Mouse (Mus musculus) mature B cell (primary cell): Measurements from ENCODE around the gene Tmem39a.

ENCODE experiments used
- in situ Hi-C: fragments of 300-500 bp; cut with MboI; formaldehyde crosslinking; loops from 2 replicates; pipeline ENCODE4 v1.14.3; 2019

The Tmem39a gene

DNA sequence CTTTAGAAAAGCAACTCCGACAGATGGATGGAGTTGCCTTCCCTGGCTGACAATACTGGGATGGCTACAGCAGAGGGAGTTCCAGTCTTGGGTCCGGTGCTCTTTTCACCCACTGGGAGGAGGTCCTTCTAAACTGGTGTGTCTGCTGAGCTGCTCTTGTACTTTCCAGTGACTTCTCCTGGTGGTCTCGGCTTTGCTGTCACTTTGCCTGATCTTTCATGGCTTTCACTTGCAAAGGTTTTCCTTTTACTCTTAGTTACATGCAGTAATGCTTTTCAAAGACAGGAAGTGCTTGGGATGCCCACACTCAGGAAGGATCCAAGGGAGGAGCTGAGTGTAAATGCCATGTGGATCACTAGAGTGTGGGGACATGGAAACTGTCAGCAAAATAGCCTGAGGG lies 33.0 kb downstream of the Tmem39a start:
- in situ Hi-C loops: no loop called here

GRCm38 (mm10) chr16:38592026-38592678 lies 33.7 kb downstream of the Tmem39a start:
- in situ Hi-C loops: no loop called here

DNA sequence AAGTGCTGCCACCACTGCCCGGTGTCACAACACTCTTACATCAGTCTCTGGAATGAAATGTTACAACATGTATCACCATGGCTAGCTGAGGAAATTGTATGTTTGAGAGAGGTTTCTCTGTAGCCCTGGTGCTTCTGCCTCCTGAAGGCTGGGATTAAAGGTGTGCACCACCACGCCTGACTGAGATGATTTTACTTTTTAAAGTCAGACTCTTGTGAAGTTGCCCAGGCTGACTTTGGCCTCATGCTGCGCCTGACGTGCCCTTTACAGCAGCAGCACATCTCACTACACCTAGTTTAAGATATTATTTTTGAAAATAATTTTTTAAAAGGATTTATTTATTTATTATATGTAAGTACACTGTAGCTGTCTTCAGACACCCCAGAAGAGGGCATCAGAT lies 34.4 kb downstream of the Tmem39a start:
- in situ Hi-C loops: no loop called here

- in situ Hi-C loops: no loop called here
Measured at GRCm38 (mm10) chr16:38594435-38594834, 35.9 kb downstream of the Tmem39a start.

DNA sequence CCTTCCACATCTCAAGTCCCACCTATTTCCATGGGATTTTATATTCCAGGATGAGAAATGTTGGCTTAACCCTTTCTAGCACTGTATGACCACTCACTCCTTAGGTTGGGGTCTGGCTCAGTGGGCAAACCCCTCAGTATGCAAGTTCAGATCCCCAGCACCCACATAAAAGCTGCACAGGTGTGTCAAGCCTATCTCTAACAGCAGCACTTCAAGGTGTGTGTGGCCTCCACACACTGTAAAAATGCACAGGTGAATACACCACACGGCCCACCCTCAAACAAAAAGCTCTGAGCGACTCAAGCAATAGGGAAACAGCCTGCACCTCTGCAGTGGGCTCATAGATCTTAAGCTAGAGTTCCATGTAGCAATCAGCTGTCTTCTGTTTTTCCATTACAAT lies 37.6 kb downstream of the Tmem39a start:
- in situ Hi-C loops: no loop called here

- in situ Hi-C loops: no loop called here
Measured at GRCm38 (mm10) chr16:38596651-38597050, 38.2 kb downstream of the Tmem39a start.

DNA sequence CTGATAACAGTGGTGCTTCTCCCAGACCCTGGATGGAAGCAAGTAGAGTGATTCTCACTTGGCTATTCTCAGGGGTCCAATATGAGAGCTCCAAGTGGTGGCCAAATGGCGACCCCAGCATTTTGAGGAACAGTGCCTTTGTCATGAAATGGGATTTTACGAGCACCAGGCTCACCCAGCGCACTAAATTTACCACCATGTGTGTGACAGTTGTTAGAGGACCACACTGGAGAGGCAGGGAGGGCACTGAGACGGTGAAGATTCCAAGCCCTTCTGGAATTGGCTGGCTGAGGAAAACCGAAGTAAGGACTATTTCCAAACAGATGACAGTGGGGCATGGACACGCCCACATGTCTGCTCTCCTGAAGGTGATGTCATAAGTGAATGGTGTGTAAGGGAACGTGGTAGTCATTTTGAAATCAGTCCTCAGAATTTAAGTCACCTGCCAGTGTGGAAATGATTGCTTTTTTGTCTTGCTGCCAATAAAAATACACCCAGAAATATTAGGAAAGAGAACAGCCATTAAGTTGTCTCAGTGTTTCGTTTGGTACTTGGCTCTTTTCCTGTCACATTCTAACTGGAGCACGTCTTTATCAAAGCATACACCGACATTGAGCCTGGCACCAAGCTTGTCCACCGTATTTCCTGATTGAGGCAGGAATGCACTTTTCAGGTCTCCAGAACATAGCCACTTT lies 40.6 kb downstream of the Tmem39a start:
- in situ Hi-C loops: no loop called here

DNA sequence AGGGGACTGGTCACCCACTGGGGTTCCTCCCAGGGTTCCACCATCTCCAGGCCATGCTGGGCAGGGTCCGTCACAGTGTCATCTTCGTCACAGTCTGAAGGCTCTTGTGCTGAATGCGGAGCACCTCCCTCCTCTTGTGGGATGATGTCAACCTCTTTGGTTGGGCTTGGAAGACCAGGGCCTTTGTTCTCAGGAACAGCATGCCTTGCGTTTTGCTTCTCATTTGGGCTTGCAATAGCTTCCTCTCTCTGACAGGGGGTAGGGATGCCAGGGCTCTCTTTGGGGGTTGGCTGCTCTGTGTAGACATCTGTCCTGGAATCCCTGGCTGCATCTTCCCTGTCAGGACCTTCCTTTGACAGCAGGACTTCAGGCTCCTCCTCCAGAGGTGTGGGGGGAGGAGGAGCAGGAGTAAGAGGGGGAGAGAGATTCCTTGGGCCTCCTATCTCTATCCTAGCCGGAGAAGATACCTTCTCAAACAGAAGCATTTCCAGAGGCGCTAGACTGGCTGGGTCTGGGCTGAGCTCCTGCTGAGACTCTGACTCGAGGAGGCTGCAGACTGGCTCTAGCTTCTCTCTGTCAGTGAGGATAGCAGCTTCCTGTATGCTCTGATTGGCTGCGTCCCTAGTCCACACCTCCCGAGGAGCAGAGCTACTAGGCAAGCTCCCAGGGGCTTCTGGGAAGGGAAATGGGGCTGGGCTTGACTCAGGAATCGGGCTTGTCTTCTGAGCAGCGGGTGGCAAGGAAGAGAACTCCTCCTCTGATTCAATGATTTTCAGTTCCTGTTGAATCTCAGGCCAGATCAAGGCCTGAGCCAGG lies 44.7 kb downstream of the Tmem39a start:
- in situ Hi-C loops: no loop called here

DNA sequence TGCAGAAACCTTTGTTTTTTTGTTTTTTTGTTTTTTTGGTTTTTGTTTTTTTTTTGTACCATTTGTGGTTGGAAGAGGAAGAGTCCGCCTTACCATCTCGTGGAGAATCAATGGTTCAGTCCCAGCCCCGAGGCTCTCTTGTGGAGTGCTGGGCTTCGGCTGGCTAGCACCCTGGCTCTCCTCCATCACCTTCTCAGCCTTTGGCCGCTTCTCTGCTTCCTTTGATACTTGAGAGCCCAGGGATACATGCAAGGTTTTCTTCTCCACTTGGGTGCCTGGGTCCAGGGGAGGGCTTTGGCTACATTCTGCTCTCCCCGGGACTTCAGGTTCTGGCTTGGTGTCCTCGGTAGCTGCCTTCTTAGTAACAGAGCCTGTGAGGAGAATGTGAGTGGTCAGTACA lies 48.0 kb downstream of the Tmem39a start:
- in situ Hi-C loops: no loop called here

DNA sequence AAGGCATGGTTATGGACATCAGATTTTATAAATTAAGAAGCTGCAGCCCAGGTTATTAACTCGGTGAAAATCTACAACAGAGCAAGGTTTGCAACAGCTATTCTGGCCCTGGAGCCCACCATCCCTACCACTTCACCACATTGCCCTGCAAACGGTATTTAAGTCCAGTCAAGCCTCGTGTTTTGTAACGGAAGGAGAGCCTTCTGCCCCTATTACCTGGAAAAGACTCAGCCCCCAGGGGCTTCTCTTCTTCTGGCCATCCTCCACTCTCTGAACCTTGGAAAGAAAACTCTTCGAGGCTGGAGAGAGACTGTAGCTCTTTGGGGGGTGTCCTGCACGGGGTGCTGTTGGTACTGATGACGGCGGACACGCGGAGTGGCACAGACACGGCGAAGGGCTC lies 50.2 kb downstream of the Tmem39a start:
- in situ Hi-C loops: no loop called here

DNA sequence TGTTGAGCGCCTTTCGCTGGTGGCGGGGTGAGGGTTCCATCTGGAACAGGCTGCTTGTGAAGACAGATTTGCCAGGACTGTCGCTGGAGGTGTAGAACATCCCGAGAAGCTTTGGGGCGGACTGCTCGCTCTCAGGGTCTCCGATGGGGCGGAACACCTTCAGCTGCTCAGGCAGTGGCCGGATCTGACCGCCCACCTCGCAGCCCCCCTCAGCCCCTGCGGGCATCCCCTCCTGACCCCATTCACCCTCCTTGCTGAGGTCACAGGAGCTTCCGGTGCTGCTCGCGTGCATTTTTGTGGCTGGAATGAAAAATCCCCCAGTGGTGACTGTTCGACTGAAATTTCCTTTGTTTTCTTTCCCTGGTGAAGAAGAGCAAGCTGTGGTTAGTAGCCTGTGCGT lies 50.6 kb downstream of the Tmem39a start:
- in situ Hi-C loops: no loop called here

GRCm38 (mm10) chr16:38612646-38613045 lies 54.1 kb downstream of the Tmem39a start:
- in situ Hi-C loops: no loop called here

GRCm38 (mm10) chr16:38613646-38614045 lies 55.1 kb downstream of the Tmem39a start:
- in situ Hi-C loops: no loop called here

DNA sequence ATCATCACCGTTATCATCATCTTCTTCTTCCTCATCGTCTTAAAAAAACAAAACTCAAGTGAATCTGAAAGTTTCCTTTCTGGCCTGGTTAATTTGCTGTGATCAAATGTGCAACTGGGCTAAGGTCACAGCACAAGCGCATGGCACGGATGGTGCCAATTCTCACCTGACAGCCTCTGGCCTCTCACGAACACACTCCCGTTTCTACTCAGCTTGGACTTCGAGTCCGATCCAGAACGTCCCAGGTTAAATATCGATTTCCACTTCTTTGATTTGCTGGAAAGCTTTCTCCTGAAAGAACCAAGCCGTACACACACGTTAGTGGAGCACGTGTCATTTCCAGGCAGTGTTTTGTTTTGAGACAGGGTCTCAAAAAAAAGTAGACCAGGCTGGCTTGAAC lies 59.5 kb downstream of the Tmem39a start:
- in situ Hi-C loops: no loop called here

DNA sequence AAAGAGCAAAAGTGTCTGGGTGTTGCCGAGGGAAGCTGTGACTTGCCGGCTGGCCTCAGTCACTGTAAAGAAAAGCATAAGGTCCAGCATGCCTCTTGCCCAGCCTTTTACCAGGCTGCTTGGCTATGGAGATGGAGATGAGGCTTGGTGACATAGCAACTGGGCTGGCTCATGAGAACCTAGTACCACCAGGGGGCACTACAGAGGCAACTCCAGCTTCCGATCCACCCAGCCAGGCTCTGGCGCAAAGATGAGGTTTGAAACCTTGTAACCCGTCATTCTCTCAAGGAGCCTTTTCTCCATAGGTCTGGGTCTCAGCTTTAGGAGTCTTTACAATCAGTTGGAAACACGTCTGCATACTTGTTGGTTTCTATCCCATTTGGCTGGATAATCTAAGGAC lies 60.6 kb downstream of the Tmem39a start:
- in situ Hi-C loops: no loop called here

DNA sequence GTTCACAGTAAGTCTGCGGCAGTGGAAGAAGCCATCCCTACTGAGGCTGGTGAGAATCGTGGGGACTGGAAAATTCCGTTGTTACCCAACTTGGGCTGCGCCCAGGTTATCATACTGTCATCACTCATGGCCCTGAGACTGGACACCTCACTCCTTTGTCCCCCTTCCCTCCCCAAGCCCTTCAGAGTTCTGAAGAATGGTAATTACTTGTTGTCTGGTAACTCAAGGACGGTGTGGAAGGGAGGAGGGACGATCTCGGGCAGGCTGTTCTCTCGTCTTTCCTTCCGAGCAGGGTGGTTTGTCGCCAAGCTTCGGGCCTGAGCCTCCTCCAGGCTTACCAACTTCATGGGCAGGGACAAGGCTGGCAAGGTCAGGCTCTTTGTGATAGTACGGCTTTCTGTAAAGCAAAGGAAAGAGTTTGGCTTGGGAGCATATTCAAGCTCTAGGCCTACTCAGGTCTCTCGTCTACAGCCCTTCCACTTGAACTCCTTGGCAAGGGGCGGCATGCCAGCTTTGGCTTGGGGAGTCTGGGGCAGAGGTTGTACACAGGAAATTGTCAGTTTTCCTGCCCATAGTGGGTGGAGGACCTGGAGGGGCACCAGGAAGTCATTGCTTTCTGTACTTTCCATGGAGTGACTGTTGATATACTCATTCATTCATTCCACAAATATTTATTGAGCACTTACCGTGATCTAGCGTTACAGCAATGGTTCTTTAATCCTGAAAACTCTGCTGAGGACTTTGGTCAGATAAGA lies 62.4 kb downstream of the Tmem39a start:
- in situ Hi-C loops: loop anchor here (10.0 kb wide), 1 partner anchor 104 kb away; no protein-coding TSS in a partner anchor

DNA sequence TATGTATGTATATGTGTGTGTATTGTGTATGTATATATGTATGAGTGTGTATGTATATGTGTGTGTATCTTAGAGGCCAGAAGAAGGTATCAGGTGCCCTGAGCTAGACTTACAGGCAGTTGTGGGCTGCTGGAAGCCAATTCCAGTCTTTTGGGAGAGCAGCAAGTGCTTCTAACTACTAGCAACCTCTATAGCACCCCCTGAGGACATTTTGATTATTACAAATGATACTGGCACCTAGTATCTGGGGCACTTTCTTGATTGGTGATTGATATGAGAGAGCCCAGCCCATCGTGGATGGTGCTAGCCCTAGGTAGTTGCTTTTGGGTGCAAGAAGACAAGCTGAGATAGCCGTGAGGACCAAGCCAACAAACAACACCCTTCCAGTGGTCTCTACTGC lies 63.8 kb downstream of the Tmem39a start:
- in situ Hi-C loops: loop anchor here (10.0 kb wide), 1 partner anchor 103 kb away; no protein-coding TSS in a partner anchor

GRCm38 (mm10) chr16:38624303-38624702 lies 65.8 kb downstream of the Tmem39a start:
- in situ Hi-C loops: loop anchor here (10.0 kb wide), 1 partner anchor 100 kb away; no protein-coding TSS in a partner anchor

DNA sequence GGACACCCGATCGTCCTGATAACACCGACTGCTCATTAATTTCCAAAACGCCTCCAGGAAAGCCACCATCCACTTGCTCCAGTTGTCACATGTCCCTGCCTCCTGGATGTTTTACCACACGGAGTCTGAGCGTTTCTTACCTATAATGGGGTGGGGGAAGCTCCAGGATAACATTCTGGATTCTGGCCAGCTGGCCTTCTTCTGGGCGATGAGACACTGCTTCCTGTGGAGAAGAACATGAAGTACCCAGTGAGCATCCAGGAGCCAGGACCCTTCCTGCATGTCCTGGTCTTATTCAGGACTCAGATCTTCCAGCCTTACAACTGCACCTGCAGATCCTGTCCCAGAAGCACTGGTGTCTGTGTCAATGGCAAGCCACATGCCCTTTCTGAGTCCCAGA lies 66.9 kb downstream of the Tmem39a start:
- in situ Hi-C loops: loop anchor here (10.0 kb wide), 1 partner anchor 99 kb away; no protein-coding TSS in a partner anchor

GRCm38 (mm10) chr16:38625811-38626369 lies 67.4 kb downstream of the Tmem39a start:
- in situ Hi-C loops: loop anchor here (10.0 kb wide), 1 partner anchor 99 kb away; no protein-coding TSS in a partner anchor

DNA sequence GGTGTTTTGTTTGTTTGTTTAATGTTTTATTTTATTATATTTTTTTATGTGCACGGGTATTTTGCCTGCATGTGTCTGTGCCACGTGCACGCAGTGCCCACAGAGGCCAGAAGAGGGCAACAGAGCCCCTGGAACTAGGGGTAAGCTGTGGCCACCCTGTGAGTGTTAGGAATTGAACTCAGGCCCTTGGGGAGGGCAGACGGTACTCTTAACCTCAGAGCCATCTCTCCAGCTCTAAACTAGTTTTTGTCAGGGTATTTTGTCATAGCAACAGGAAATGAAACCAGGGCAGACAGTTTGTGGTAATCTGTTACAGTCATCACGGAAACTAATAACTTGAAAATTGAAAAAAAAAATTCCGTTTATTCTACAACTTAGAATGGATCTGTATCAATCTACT lies 73.6 kb downstream of the Tmem39a start:
- in situ Hi-C loops: no loop called here
